Mouse (Mus musculus): ENCODE data around the gene Chrd.

Gene Chrd

DNA sequence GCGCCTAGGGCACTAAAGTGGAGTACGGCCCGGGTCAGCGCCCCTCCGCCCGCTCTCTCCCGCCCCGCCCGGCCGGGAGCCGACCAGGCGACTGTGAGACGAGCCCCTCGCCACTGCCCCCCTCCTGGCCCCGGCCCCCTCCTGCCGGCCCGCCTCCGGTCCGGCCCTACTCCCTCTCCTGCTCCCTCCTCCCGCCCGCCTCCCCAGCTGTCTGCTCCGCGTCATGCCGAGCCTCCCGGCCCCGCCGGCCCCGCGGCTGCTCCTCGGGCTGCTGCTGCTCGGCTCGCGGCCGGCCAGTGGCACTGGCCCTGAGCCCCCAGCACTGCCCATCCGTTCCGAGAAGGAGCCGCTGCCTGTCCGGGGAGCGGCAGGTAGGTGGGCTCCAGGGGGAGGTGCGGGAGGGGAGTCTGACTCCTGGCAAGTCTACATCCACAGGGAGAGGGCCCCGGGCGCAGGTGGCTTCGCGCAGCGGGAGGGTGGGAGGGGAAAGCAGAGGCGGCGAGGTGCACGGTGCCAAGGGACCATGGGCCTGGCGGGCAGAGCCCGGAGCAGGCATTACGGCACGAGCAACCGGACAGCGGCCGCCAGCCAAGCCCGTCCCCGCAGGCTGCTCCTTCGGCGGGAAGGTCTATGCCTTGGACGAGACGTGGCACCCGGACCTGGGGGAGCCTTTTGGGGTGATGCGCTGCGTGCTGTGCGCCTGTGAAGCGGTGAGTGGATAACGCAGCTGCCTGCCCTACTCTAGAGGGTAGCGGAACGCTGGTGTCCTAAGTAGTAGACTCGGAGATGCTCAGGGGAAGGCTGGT, at the start of gene Chrd:
Chrd (plus strand) TSS at position 203 of the 806 bp plus-strand sequence.
- peak; percentile 68 for DNase-seq

DNA sequence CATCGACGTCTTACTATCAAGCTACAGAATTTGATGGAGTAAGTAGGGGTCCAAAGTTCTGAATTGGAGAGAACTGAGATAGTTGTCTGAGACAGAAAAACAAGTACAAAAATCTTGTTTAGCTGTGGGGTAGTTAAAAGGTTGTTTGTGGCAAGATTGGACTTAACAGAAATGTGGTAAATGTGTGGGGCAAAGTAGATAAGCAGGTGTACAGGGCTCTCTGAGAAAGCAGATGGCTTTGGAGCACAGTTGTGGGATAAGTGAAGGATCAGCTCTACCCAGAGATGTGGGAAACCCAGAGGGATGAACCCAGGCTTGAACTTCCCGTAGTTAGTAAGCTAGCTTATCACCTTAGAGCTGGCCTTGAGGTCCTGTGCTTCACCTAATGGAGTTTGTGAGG, 42.2 kb upstream of the Chrd start:
- no peak for DNase-seq

DNA sequence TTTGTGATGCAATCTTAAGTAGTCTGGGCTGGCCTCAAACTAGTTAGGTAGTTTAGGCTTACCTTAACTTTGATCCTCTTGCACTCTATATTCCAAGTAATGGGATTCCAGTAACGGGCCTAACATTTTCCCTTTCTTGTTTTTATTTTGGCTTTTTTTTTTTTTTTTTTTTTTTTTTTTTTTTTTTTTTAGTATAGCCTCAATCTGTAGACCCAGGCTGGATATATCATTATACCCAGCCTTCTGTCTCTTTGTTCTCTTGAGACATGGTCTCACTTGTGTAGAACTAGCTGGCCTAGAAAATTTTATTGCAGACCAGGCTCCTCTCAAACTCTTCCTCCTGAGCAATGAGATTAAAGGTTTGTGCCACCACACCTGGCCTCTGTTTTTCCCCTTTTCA, 41.3 kb upstream of the Chrd start:
- DNase-seq = no peak

DNA sequence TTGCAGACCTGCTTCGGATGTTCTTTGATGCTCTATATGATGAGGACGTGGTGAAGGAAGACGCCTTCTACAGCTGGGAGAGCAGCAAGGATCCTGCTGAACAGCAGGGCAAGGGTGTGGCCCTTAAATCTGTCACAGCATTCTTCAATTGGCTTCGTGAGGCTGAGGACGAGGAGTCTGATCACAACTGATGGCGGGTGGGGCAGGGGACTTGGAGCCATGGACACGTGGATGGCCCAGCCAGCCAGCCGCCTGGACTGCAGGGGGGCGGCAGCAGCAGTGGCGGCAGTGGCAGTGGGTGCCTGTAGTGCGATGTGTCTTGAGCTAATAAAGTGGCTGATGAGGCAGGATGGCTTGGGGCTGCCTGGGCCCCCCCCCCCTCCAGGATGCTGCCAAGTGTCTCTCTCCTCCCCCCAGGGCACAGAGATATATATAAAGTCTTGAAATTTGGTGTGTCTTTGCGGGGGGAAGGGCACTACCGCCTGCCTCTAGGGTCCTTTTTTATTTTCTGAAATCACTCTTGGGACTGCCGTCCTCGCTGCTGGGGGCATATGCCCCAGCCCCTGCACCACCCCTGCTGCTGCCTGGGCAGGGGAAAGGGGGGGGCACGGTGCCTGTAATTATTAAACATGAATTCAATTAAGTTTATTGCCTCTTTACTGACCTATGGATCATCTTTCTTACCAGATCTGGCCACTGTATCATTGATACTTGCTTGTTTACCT, 40.5 kb upstream of the Chrd start:
- no peak for DNase-seq

DNA sequence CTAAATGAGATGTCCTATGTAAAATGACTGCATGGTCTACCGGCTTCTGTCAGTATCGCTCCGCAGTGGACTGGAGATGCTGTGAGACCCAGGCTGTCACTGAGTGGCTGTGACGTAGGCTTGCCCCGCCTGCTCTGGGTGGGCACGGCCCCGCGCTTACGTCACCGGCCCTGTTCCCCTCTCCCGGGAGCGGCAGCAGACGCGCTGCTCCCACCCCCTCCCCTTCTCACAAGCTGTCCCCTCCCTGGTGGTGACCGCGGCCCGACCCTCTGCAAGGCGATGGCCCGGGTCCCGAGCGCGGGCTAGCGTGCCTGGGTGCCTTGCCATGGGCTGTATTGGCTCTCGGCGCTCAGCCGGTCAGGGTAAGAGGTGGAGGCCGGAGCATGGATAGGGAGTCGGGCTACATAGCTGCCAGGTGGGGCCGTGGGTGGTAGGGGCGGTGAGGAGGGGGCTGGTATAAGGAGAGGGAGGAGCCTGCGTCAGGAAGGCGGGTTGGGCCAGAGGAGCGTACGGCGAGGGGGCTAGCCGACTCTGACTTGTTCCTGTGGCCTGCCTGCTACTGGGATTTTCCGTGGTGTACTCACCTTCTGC, 39.7 kb upstream of the Chrd start, which contains the start of gene Fam131a:
Fam131a (plus strand) TSS at position 131 of the 591 bp plus-strand sequence.
- peak; percentile 93 for DNase-seq

DNA sequence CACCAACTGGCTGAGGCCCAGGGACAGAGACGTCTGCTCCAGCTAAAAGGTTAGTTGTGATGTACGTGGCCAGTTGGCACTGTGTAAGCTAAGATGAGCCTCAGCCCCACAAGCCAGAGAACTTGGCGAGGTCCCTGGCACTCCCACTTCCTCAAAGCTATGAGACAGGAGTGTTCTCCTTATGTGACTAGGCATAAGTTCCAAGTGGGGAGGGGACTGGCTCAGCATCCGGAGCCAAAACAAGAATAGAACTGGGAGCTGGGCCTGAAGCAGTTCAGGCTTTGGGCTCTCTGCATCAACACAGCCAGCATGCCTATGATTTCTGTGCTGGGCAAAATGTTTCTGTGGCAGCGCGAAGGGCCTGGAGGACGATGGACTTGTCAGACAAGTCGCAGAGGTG, 38.1 kb upstream of the Chrd start:
- peak; percentile 60 for DNase-seq

DNA sequence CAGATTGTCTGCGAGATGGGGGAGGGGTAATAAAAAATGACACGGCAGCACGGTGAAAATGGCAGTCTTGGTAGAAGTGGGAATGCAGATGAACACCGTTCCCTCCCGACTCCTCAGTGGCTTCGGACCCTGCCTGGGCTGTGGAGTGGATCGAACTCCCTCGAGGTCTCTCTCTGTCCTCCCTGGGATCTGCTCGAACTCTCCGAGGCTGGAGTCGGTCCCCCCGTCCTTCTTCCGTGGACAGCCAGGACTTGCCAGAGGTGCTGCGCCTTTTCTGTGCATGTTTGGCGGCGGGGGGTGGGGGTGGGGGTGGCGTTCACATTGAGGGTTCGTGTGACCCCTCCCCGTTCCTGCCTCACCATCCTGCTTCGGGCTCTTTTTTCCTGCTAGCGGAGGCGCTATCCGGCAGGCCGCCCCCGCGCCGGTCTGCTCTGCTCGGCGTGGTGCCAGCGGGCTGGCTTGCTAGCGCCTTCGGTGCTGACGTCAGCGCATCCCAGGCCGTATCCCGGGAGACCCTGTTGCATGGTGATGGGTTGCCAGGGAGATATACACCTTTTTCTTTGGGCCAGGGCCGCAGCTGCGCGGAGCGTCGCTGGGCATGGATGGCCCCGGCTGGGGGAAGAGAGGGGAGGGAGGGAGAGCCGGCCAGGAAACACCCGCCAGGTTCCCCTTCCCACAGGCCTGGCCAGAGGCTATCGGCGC, 37.2 kb upstream of the Chrd start:
- DNase-seq = peak; percentile 100

DNA sequence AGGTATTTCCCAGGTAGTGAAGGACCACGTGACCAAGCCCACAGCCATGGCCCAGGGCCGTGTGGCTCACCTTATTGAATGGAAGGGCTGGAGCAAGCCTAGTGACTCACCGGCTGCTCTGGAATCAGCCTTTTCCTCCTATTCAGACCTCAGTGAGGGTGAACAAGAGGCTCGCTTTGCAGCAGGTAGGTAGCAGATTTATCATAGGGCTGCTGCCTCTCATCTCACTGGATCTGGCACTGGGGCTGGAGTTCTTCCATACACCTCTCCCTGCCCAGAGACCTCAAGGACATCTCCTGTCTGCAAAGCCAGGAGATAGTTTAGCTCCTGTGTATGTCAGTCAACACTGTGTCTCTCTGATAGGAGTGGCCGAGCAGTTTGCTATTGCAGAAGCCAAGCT, 33.7 kb upstream of the Chrd start:
- DNase-seq = no peak

DNA sequence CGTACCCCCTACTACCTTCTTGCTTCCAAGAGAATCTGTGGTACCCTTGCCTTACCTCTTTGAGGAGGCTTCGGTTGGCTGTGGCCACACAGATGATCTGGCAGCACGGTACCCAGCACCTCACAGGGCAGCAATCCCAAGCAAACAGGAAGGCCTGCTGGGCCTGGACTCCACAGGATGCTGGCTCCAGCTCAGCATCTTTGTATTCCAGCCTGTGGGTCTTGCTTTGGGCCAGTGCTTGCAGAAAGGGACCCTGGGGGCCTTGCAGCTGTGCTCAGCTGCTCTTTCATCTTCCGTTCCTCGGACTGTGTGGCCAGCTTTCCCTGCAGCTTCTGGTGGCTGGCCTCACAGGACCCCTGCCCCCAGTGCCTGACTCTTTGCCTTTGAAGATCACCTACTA, 32.9 kb upstream of the Chrd start:
- DNase-seq = no peak

DNA sequence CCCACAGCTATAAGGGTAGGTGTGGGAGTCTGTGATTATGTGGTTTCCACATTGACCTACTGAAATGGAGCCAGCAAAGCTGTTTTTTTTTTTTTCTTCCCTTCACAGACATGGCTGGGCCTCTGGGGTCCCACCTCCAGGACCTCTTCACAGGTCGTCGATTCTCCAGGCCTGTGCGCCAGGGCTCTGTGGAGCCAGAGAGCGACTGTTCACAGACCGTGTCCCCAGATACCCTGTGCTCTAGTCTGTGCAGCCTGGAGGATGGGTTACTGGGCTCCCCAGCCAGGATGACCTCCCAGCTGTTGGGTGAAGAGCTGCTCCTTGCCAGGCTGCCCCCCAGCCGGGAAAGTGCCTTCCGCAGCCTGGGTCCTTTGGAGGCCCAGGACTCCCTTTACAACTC, 31.6 kb upstream of the Chrd start:
- DNase-seq = no peak

DNA sequence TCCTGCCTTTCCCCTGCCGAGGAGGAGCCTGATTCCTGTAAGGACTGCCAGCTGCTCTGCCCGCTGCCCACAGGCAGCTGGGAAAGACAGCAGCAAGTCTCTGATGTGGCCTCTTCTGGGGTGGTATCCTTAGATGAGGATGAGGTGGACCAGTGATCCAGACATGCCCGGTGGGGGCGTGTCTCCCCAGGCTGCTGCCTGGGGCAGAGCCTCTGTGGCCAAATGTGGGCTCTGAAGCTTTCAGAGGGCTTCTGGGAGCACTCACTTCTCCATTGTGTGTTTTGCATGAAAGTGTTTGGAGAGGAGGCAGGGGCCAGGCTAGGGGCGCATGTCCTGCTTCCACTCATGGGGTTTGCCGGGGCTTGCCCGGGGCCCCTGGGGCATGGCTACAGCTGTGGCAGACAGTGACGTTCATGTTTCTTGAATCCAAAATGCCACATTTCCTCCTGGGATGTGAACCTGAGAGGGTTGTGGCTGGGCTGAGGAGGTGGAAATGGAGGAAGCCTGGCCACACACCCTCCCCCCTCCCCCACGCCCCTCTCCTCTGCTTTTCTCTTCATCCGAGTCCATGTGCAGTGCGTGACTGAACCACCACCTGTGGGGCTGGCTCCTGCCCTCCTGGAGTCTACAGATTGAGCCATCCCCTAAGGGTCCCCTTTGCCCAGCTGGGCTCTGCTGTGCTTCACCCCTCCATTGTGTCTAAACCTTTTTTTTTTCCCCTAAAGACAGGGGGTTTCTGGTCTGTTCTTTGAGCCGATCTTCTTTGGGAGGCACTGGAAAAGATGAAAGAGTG, 31.0 kb upstream of the Chrd start:
- DNase-seq = no peak

DNA sequence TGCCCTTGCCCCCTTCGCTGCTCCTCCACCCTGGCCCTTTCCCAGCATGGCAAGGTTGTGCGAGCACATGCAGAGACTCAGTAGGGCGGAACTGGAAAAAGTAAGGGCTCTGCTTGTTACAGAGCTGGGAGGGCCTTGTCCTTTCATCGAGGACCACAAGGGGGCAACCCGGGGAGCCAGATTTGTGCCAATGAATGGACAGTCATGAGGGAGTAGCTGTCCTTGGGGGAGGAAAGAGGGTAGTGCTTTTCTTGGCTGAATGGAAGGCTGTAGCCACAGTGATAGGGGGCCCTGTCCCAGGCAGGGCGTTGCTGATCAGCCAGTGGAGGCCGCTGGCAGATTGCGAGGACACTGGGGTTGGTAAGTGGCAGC, 30.4 kb upstream of the Chrd start:
- DNase-seq = peak; percentile 73

DNA sequence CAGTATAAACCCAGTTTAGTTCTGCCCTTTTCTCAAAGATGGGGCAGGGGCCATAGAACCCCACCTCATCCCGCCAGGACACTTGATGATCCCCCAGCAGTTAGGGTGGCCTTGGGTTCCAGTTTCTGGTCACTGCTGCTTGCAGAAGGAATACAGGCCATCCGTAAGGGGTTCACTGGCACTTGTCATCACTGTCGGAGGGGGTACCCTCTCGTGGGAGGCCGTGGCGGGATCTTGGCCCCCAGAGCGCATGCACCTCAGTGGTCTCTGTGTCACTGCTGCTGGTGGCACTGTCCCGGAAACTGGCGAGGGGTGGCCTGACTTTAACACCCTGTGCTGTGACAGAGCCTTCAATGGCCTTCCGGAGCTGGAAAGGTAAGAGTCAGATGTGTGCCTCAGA, 29.9 kb upstream of the Chrd start:
- DNase-seq = no peak

DNA sequence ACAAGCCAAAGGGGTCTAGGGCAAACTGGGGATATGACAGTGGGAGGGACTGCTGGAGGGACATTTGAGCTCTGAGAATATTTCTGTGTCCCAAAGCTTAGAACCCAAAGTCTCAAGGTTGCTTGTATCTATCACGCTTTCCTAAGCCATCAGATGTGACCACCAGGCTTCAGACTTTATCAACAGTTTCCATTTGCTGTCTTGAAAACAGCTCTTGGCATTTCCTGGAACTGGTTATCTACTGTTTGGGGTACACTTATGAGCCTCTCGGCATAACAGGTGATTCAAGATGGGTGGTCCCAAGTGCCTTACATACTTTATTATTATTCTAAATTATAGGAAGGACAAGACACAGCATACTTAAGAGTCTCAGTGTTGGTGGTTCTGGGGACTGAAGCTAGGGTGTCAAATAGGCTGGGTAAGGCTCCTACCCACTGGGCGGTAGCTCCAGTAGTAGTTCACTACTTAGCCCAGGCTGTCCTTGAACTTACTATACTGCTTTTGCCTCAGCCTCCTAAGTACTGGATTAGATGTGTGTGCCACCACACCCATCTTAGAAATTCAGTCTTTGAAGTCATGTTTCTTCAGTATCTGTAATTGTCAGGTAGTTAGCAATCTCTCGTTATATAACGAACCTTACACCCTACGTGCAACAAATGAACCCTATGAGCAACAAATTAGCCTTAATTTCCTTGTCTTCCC, 29.1 kb upstream of the Chrd start:
- no peak for DNase-seq

DNA sequence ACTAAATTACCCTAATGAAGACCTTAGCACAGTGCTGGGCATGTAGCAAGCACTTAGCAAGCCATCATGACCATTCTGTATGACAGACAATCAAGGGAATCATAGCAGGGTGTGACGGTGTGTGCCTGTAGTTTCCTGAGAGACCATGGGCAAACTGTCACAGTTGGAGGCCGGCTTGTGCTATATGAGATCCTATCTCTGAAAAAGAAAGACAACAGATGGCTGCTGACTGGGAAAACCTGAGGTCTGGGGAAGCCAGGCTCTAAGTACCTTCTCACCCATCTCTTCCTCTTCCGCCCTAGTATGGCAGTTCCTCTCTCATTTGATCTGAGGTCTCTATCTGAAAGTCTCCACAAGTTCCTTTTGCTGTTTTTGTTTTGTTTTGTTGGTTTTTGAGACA, 27.1 kb upstream of the Chrd start:
- no peak for DNase-seq

DNA sequence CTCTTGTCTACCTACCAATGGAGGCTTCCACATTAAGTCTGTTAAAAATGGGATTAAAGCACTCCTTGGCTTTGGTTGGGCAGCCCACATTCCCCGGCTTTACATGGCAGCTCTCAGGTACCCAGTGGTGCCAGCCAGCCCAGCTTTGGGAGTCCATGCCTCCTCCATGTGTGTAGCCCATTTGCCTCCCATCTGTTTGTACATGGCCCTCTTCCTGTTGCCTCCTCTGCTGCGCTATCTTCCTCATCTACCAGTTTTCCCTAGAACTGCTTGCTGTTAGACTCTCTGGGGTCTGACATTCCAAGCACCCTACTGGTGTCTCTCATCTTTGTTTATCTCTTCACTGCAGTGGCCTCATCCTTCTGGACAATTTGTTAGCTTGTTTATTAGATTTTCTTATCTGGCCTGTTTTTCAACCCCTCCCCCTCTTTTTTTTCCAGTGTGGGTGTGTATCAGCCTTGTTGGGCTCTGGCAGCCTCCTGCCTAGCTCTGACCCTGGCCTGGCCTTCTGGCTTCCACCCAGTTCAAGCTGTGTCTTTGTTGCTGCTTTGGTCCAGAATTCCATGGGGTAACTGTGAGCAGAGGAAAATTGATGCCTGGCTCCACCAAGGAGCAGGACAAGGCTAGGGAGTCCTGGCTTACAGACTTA, 26.4 kb upstream of the Chrd start:
- DNase-seq = no peak

DNA sequence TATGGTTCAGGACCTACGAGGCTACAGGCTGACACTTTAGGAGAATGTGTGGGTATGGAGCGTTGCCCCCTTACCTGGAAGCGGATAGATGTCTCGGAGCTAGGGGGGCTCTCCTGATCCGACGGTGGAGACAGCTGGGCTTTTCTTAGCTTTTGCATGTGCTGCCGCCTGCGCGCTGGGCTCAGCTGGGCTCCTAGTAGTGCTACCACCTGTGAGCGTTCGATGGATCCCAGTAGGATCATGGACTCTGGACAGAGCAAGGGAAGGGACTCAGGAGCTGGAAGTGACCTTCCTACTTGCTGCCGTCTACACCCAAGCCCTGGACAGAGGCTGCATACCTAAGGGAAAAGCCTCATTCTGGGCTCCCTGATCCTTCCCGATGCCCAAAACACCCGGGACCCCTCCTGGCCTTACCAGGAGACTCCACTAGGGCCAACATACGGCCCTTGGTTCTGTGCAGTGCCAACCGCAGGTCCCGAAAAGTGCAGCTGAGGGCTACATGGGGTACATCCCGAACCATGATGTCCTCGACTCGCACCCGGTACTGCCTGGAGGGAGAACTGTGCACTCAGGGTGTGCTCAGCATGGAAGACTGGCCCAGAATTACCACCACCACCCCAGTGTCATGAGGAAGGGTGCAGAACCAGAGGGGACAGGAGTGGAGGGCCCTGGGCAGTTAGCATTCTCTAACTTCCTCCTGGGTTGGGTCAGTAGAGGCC, 24.5 kb upstream of the Chrd start:
- DNase-seq = no peak

DNA sequence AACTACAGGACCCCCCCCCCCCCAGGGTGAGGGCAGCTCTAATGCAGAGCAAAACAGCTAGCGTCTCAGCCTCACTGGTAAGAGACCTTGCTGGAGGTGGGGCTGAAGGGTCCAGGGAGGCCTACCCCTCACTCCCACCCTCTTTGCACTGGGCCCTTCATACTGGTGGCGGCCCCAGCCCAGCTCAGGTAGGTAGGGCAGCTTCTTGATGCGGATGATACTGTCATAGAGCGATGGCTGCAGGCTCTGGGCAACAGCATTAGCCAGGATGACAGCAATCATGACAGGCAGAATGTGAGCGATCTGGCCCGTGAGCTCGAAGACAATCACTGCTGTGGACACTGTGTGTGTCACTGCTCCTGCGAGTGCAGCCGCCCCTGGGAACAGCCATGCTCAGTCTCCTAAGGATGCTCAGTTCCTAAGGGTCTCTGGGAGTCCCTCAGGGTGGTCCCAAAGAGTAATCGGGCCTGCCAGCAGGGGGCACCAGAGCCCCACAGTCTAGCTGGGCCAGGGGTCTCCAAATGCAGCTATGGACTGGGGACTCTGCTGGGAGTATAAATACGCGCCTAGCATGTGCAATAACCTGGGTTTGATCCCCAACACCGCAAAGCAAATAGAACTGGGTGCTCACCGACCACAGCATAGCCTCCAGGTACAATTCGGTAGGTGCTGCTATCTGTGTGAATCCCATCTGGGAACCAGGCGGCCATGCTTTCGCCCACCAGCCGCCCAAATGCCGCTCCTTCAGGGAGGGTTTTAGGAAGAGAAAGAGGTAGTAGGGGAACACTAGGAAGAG, 23.8 kb upstream of the Chrd start:
- no peak for DNase-seq

DNA sequence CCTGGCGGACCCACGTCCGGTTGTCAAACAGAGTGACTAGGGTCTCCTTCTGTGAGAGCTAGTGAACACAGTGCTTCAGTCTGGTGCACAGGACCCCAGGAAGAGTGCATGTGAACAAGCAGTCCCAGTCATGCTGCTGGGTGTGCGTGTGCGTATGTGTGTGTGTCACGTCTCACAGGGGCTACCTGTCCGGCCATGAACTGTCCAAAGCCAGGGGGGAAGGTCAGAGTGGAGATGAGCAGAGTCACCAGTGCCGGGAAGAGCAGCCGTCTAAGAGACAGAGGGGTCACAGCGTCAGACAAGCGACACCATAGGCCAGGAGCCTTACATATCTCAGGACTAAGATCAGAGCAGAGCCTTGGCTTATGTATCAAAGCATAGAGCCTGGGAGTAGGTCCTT, 22.6 kb upstream of the Chrd start:
- no peak for DNase-seq

DNA sequence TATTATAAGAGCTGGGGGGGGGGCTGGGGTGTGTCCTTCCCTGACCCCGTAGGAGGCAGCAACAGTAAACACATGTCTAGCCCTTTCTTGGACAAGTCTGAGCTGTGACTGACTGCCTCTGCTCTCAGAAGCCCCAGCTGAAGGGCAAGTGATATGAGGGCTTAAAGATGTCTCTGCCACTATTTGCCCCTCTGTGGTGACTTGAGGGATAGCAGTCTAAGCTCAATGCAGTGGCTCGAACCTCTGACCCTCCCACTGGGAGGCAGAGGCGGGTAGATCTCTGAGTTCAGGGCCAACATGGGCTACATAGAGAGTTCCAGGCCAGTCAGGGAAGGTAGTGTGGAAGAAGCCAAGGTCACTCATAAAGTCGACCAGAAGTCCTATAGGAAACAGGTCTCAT, 22.1 kb upstream of the Chrd start:
- no peak for DNase-seq

Data from right cerebral cortex, postnatal 14 days (tissue).